ENCODE assay signal across 9 mouse cellular contexts in genomic region chr8:89005797-89006196, GRCm38 (mm10). TPM values are rescaled to one million over a fixed set of nuclear protein-coding genes. Genes with fewer than 3 reads are reported as not detected.
A peak's percentile ranks its signal among the peaks of the same experiment; 100 is the strongest.
DNase-seq lines count a peak whose midpoint lies in the region; ATAC-seq and TF ChIP-seq lines count a peak whose summit lies in the region.
"Had no signal": no experiment of that assay in that cellular context is flagged by ENCODE, and none has a peak within 500 bp of the region (broad histone marks: within the 10 kb centered on the region; RNA-seq: fewer than 3 reads in every experiment).

No protein-coding gene starts in this region.

- H3K9ac ChIP-seq in heart, embryonic 13.5 days, result peak overlapping the region; percentile 76; the same call in 1 of the 2 replicates
- H3K9ac ChIP-seq in embryonic facial prominence, embryonic 12.5 days, result no peak overlapping the region
- H3K9ac ChIP-seq in hindbrain, postnatal 0 days (replicated peaks; ENCODE audit: low read length), result no peak overlapping the region
- no peak overlapping the region for H3K9ac ChIP-seq in midbrain, embryonic 12.5 days (replicated peaks)

- 34% methylated on average over 11 of the region's 11 CpGs for WGBS in heart, embryonic 13.5 days
- 40% methylated on average over 11 of the region's 11 CpGs for WGBS in embryonic facial prominence, embryonic 12.5 days
- 27% methylated on average over 11 of the region's 11 CpGs for WGBS in hindbrain, postnatal 0 days
- WGBS in midbrain, embryonic 12.5 days, result 35% methylated on average over 11 of the region's 11 CpGs

- H3K9me3 ChIP-seq in heart, embryonic 13.5 days, result 0 out of 2 replicates have a peak, but pooled peaks cover 3% of the 10 kb centered on the region
- no peaks in the 10 kb centered on the region for H3K9me3 ChIP-seq in embryonic facial prominence, embryonic 12.5 days
- no peaks in the 10 kb centered on the region for H3K9me3 ChIP-seq in hindbrain, postnatal 0 days (ENCODE audit: low read length)
- H3K9me3 ChIP-seq in midbrain, embryonic 12.5 days, result no peaks in the 10 kb centered on the region

- H3K4me1 ChIP-seq in heart, embryonic 13.5 days, result peaks cover 18% of the 10 kb centered on the region
- peaks cover 12% of the 10 kb centered on the region for H3K4me1 ChIP-seq in embryonic facial prominence, embryonic 12.5 days
- H3K4me1 ChIP-seq in hindbrain, postnatal 0 days (ENCODE audit: insufficient read depth, low read length), result 0 out of 2 replicates have a peak, but pooled peaks cover 7% of the 10 kb centered on the region
- peaks cover 42% of the 10 kb centered on the region for H3K4me1 ChIP-seq in midbrain, embryonic 12.5 days

- H3K4me2 ChIP-seq in heart, embryonic 13.5 days, result peak overlapping the region; percentile 92
- peak overlapping the region; percentile 84 for H3K4me2 ChIP-seq in embryonic facial prominence, embryonic 12.5 days (replicated peaks)
- H3K4me2 ChIP-seq in hindbrain, postnatal 0 days (ENCODE audit: low read depth, low read length), result peak overlapping the region; percentile 98
- H3K4me2 ChIP-seq in midbrain, embryonic 12.5 days (replicated peaks), result peak overlapping the region; percentile 87

- no peaks in the 10 kb centered on the region for H3K36me3 ChIP-seq in heart, embryonic 13.5 days
- H3K36me3 ChIP-seq in embryonic facial prominence, embryonic 12.5 days, result no peaks in the 10 kb centered on the region
- H3K36me3 ChIP-seq in hindbrain, postnatal 0 days (ENCODE audit: insufficient read depth, low read length), result no peaks in the 10 kb centered on the region
- H3K36me3 ChIP-seq in midbrain, embryonic 12.5 days, result no peaks in the 10 kb centered on the region

- ATAC-seq in heart, embryonic 13.5 days (ENCODE audit: extremely low read depth, insufficient number of reproducible peaks, low FRiP score, low TSS enrichment), result no peak
- ATAC-seq in embryonic facial prominence, embryonic 12.5 days (ENCODE audit: insufficient number of reproducible peaks, insufficient read depth, low FRiP score, low TSS enrichment), result no peak
- no peak for ATAC-seq in hindbrain, postnatal 0 days
- ATAC-seq in midbrain, embryonic 12.5 days (ENCODE audit: low FRiP score, low read depth), result no peak
- no peak for ATAC-seq in megakaryocyte, adult 5-6 weeks (ENCODE audit: poor library complexity, severe bottlenecking)

- no peak overlapping the region for H3K27ac ChIP-seq in heart, embryonic 13.5 days (replicated peaks)
- no peak overlapping the region for H3K27ac ChIP-seq in embryonic facial prominence, embryonic 12.5 days
- H3K27ac ChIP-seq in hindbrain, postnatal 0 days, result no peak overlapping the region
- H3K27ac ChIP-seq in midbrain, embryonic 12.5 days (replicated peaks), result no peak overlapping the region
- H3K27ac ChIP-seq in layer of hippocampus, adult 2 months, result no peak overlapping the region

- no peak for DNase-seq in heart, adult 18-20 months
- DNase-seq in hindbrain, postnatal 0 days (ENCODE audit: low spot score), result no peak
- DNase-seq in adrenal gland, postnatal 36 days, result no peak
- no peak for DNase-seq in layer of hippocampus, adult 2 months (ENCODE audit: low spot score in 2 of 2)
- DNase-seq: cerebellum, adult 18-20 months had no signal

- H3K27me3 ChIP-seq in heart, embryonic 13.5 days (replicated peaks), result peaks cover 48% of the 10 kb centered on the region
- H3K27me3 ChIP-seq in embryonic facial prominence, embryonic 12.5 days, result peaks cover 50% of the 10 kb centered on the region
- H3K27me3 ChIP-seq in hindbrain, postnatal 0 days (ENCODE audit: insufficient read depth, low read length), result peaks cover 11% of the 10 kb centered on the region; the same call in 1 of the 2 replicates
- H3K27me3 ChIP-seq in midbrain, embryonic 12.5 days, result peaks cover 41% of the 10 kb centered on the region

- no peak for TF ChIP-seq CTCF in hindbrain, postnatal 0 days (IDR thresholded peaks at IDR 0.05; ENCODE audit: low read depth)
- no peak for TF ChIP-seq CTCF in layer of hippocampus, adult 2 months (conservative IDR thresholded peaks at IDR 0.05)

- peak overlapping the region; percentile 58 for H3K4me3 ChIP-seq in heart, embryonic 13.5 days
- peak overlapping the region; percentile 42; the same call in 1 of the 2 replicates for H3K4me3 ChIP-seq in embryonic facial prominence, embryonic 12.5 days
- peak overlapping the region; percentile 50 for H3K4me3 ChIP-seq in hindbrain, postnatal 0 days (ENCODE audit: low read length)
- peak overlapping the region; percentile 50 for H3K4me3 ChIP-seq in midbrain, embryonic 12.5 days
- no peak overlapping the region for H3K4me3 ChIP-seq in layer of hippocampus, adult 2 months

RNA-seq across cellular contexts. Expression of gene Sall1, which starts 38.2 kb away (rescaled TPM):
- polyA plus RNA-seq in heart, embryonic 13.5 days (2015; fragmentation: Nextera tagmentation; extraction: Ambion mirVana), result 3.9 and 4.1 TPM in 2 replicates
- total RNA-seq in heart, adult 18-20 months (2021), result 1 to 10 TPM in 1 of 2 experiments, under 1 TPM in 1; 0.87 to 1.3 TPM
- polyA plus RNA-seq in embryonic facial prominence, embryonic 12.5 days (2016; fragmentation: Nextera tagmentation; extraction: Ambion mirVana), result 2.5 and 3.0 TPM in 2 replicates
- total RNA-seq in hindbrain, postnatal 0 days (2014; rRNA removed), result 7.5 and 10.7 TPM in 2 replicates
- polyA plus RNA-seq in hindbrain, postnatal 0 days (2015; fragmentation: Nextera tagmentation; extraction: Ambion mirVana), result 3.3 and 3.6 TPM in 2 replicates
- polyA plus RNA-seq in midbrain, embryonic 12.5 days (2016; fragmentation: Nextera tagmentation; extraction: Ambion mirVana), result 13.4 and 16.2 TPM in 2 replicates
- not detected for total RNA-seq in adrenal gland, postnatal 36 days (2021)
- 10 to 100 TPM; 12.9 to 13.7 TPM for total RNA-seq in layer of hippocampus, adult 2 months (2021)
- not detected in 2 replicates for total RNA-seq in megakaryocyte, adult 5-6 weeks (2015)
- total RNA-seq in megakaryocyte, adult 5-6 weeks (2017), result not detected in 2 replicates
